Mouse (Mus musculus): ENCODE measurements around the gene Spint3. TPM values are rescaled to one million over a fixed set of nuclear protein-coding genes. Genes with fewer than 3 reads are reported as not detected.

The Spint3 gene
- polyA plus RNA-seq, 1 experiment = not detected

GRCm38 (mm10) chr2:164520782-164521181, 52.5 kb downstream of the Spint3 start:
- Histone ChIP-seq H3K4me3 (replicated peaks) (no peak overlapping the region), H3K9me3 (ENCODE audit: control insufficient read depth, low read length) (peaks cover 4% of the 10 kb centered on the region; the same call in 1 of the 2 replicates), H3K27me3 (ENCODE audit: control insufficient read depth) (peaks cover 22% of the 10 kb centered on the region), H3K36me3 (ENCODE audit: control insufficient read depth) (no peaks in the 10 kb centered on the region), H3K4me1 (ENCODE audit: control insufficient read depth) (no peaks in the 10 kb centered on the region)
- TF ChIP-seq GATA1 (IDR thresholded peaks at IDR 0.05; ENCODE audit: low read length) (no peak), TAL1 (IDR thresholded peaks at IDR 0.05; ENCODE audit: low read length) (no peak)

Other genes with a start within 250 kb of the Spint3 start
- not detected in 2 replicates for gene Svs5, start 240.7 kb downstream of the Spint3 start, polyA plus RNA-seq (2012)
- gene Slpi, start 184.4 kb downstream of the Spint3 start, polyA plus RNA-seq (2012) = not detected in 2 replicates
- 0.06 TPM in 1 of 2 replicates, not detected in the other for gene Rbpjl, start 170.3 kb downstream of the Spint3 start, polyA plus RNA-seq (2012)
- not detected in 2 replicates for gene Matn4, start 168.3 kb downstream of the Spint3 start, polyA plus RNA-seq (2012)
- 0.03 TPM in 1 of 2 replicates, not detected in the other for gene Sdc4, start 129.6 kb downstream of the Spint3 start, polyA plus RNA-seq (2012)
- 7.9 and 10.3 TPM in 2 replicates for gene Sys1, start 116.5 kb downstream of the Spint3 start, polyA plus RNA-seq (2012)
- gene Gm20458, start 112.5 kb downstream of the Spint3 start, polyA plus RNA-seq (2012) = not detected in 2 replicates
- not detected in 2 replicates for gene Trp53tg5, start 99.7 kb downstream of the Spint3 start, polyA plus RNA-seq (2012)
- 0.09 and 0.11 TPM in 2 replicates for gene Dbndd2, start 87.4 kb downstream of the Spint3 start, polyA plus RNA-seq (2012)
- 12.7 and 13.8 TPM in 2 replicates for gene Pigt, start 75.9 kb downstream of the Spint3 start, polyA plus RNA-seq (2012)
- gene Wfdc2, start 11.0 kb downstream of the Spint3 start, polyA plus RNA-seq (2012) = not detected in 2 replicates
- gene Wfdc6a, start 12.0 kb upstream of the Spint3 start, polyA plus RNA-seq (2012) = not detected in 2 replicates
- gene Eppin, start 20.1 kb upstream of the Spint3 start, polyA plus RNA-seq (2012) = not detected in 2 replicates
- gene Wfdc6b, start 40.1 kb upstream of the Spint3 start, polyA plus RNA-seq (2012) = not detected in 2 replicates
- gene Wfdc8, start 40.2 kb upstream of the Spint3 start, polyA plus RNA-seq (2012) = not detected in 2 replicates
- 0.05 TPM in 1 of 2 replicates, not detected in the other for gene Wfdc16, start 65.3 kb upstream of the Spint3 start, polyA plus RNA-seq (2012)
- not detected in 2 replicates for gene Wfdc10, start 82.6 kb upstream of the Spint3 start, polyA plus RNA-seq (2012)
- gene Wfdc9, start 83.1 kb upstream of the Spint3 start, polyA plus RNA-seq (2012) = not detected in 2 replicates
- gene Wfdc11, start 100.6 kb upstream of the Spint3 start, polyA plus RNA-seq (2012) = not detected in 2 replicates
- gene Wfdc13, start 111.6 kb upstream of the Spint3 start, polyA plus RNA-seq (2012) = not detected in 2 replicates
- gene Spint4, start 125.0 kb upstream of the Spint3 start, polyA plus RNA-seq (2012) = not detected in 2 replicates
- not detected in 2 replicates for gene Spint5, start 141.8 kb upstream of the Spint3 start, polyA plus RNA-seq (2012)
- 0.04 and 0.07 TPM in 2 replicates for gene Wfdc3, start 172.5 kb upstream of the Spint3 start, polyA plus RNA-seq (2012)
- 16.3 and 17.4 TPM in 2 replicates for gene Dnttip1, start 172.5 kb upstream of the Spint3 start, polyA plus RNA-seq (2012)
- 158 and 179 TPM in 2 replicates for gene Ube2c, start 196.4 kb upstream of the Spint3 start, polyA plus RNA-seq (2012)
- not detected in 2 replicates for gene Tnnc2, start 206.5 kb upstream of the Spint3 start, polyA plus RNA-seq (2012)
- gene Snx21, start 212.4 kb upstream of the Spint3 start, polyA plus RNA-seq (2012) = 1.5 and 2.4 TPM in 2 replicates
- gene Acot8, start 231.4 kb upstream of the Spint3 start, polyA plus RNA-seq (2012) = 7.0 and 9.2 TPM in 2 replicates
- gene Zswim3, start 231.6 kb upstream of the Spint3 start, polyA plus RNA-seq (2012) = 0.08 and 0.10 TPM in 2 replicates
- gene Zswim1, start 249.2 kb upstream of the Spint3 start, polyA plus RNA-seq (2012) = 0.69 and 0.71 TPM in 2 replicates

Data from erythroblast, embryonic 14.5 days (primary cell).